Mouse (Mus musculus) kidney, adult 10 weeks (tissue): Measurements from ENCODE around the gene Olfr406. TPM values are rescaled to one million over a fixed set of nuclear protein-coding genes. Genes with fewer than 3 reads are reported as not detected.

Experiments
- polyA plus RNA-seq: library from polyadenylated mRNA; stranded (reverse); fragments of 350-450 nt; fragmentation: Illumina TruSeq; extraction: RNeasy Lipid Tissue Mini Kit (QIAGEN cat#74804); gene quantifications from one replicate; pipeline ENCODE4 v1.2.3, GENCODE M21; 2014; ENCODE audit warnings: low read depth, low replicate concordance

The Olfr406 gene
- polyA plus RNA-seq = not detected

GRCm38 (mm10) chr11:74259508-74259907 lies at the start of gene Olfr406:
Gene Olfr406, plus strand, starts transcription at chr11:74259808.

GRCm38 (mm10) chr11:74211279-74211678 lies 48.3 kb upstream of the Olfr406 start, which contains the start of gene Olfr43:
Gene Olfr43, minus strand, starts transcription at chr11:74211379.

GRCm38 (mm10) chr11:74283436-74283835 lies 23.8 kb downstream of the Olfr406 start, which contains the start of gene Olfr59:
Gene Olfr59, plus strand, starts transcription at chr11:74283736.

Other genes with a start within 250 kb of the Olfr406 start
- gene Olfr139, start 203.3 kb upstream of the Olfr406 start, polyA plus RNA-seq = not detected
- not detected for gene Olfr399, start 203.2 kb upstream of the Olfr406 start, polyA plus RNA-seq
- gene Zfp616, start 189.9 kb upstream of the Olfr406 start, polyA plus RNA-seq = not detected
- not detected for gene Olfr401, start 146.1 kb upstream of the Olfr406 start, polyA plus RNA-seq
- not detected for gene Olfr402, start 106.3 kb upstream of the Olfr406 start, polyA plus RNA-seq
- not detected for gene Olfr403, start 73.6 kb upstream of the Olfr406 start, polyA plus RNA-seq
- not detected for gene Olfr43, start 48.4 kb upstream of the Olfr406 start, polyA plus RNA-seq
- gene Olfr59, start 23.9 kb downstream of the Olfr406 start, polyA plus RNA-seq = not detected
- gene Olfr410, start 78.2 kb downstream of the Olfr406 start, polyA plus RNA-seq = not detected
- gene Olfr411, start 92.8 kb downstream of the Olfr406 start, polyA plus RNA-seq = not detected
- gene Olfr412, start 102.3 kb downstream of the Olfr406 start, polyA plus RNA-seq = not detected